Mouse (Mus musculus): ENCODE results near the gene Tapbp. TPM values are rescaled to one million over a fixed set of nuclear protein-coding genes. Genes with fewer than 3 reads are reported as not detected.
A peak's percentile ranks its signal among the peaks of the same experiment; 100 is the strongest.

Tapbp gene
- total RNA-seq, 2 experiments from 2014 or later = 57.7 to 68.2 TPM

- peak; percentile 63 for ATAC-seq (replicated peaks; ENCODE audit: poor library complexity, severe bottlenecking)
Observed at GRCm38 (mm10) chr17:33919351-33920281, 3.9 kb downstream of the Tapbp start.

- ATAC-seq (replicated peaks; ENCODE audit: poor library complexity, severe bottlenecking) = peak; percentile 33
Observed at GRCm38 (mm10) chr17:33920282-33921097, 4.8 kb downstream of the Tapbp start.

GRCm38 (mm10) chr17:33921361-33921760, 5.7 kb downstream of the Tapbp start:
- ATAC-seq (replicated peaks; ENCODE audit: poor library complexity, severe bottlenecking) = no peak

- no peak for ATAC-seq (replicated peaks; ENCODE audit: poor library complexity, severe bottlenecking)
Observed at GRCm38 (mm10) chr17:33924577-33925283, 9.0 kb downstream of the Tapbp start.

- no peak for ATAC-seq (replicated peaks; ENCODE audit: poor library complexity, severe bottlenecking)
Observed at GRCm38 (mm10) chr17:33925406-33926116, 9.9 kb downstream of the Tapbp start.

GRCm38 (mm10) chr17:33926207-33926932, 10.7 kb downstream of the Tapbp start:
- ATAC-seq (replicated peaks; ENCODE audit: poor library complexity, severe bottlenecking) = no peak

GRCm38 (mm10) chr17:33928251-33928947, 12.7 kb downstream of the Tapbp start:
- ATAC-seq (replicated peaks; ENCODE audit: poor library complexity, severe bottlenecking) = no peak

- ATAC-seq (replicated peaks; ENCODE audit: poor library complexity, severe bottlenecking) = peak; percentile 77
Observed at GRCm38 (mm10) chr17:33929371-33930279, 13.9 kb downstream of the Tapbp start, which contains the start of gene Rgl2. Gene Rgl2 (plus strand): TSS chr17:33929543.

GRCm38 (mm10) chr17:33930280-33931158, 14.8 kb downstream of the Tapbp start:
- ATAC-seq (replicated peaks; ENCODE audit: poor library complexity, severe bottlenecking) = peak; percentile 38

GRCm38 (mm10) chr17:33931159-33931866, 15.6 kb downstream of the Tapbp start:
- ATAC-seq (replicated peaks; ENCODE audit: poor library complexity, severe bottlenecking) = peak; percentile 25

- ATAC-seq (replicated peaks; ENCODE audit: poor library complexity, severe bottlenecking) = no peak
Observed at GRCm38 (mm10) chr17:33931947-33932346, 16.2 kb downstream of the Tapbp start.

- no peak for ATAC-seq (replicated peaks; ENCODE audit: poor library complexity, severe bottlenecking)
Observed at GRCm38 (mm10) chr17:33932448-33932847, 16.7 kb downstream of the Tapbp start.

GRCm38 (mm10) chr17:33932970-33933369, 17.3 kb downstream of the Tapbp start:
- ATAC-seq (replicated peaks; ENCODE audit: poor library complexity, severe bottlenecking) = no peak

GRCm38 (mm10) chr17:33935422-33936055, 19.8 kb downstream of the Tapbp start:
- no peak for ATAC-seq (replicated peaks; ENCODE audit: poor library complexity, severe bottlenecking)

GRCm38 (mm10) chr17:33936993-33937392, 21.3 kb downstream of the Tapbp start:
- ATAC-seq (replicated peaks; ENCODE audit: poor library complexity, severe bottlenecking) = no peak

All from granulocyte monocyte progenitor cell, adult 5-6 weeks (primary cell).